Mouse (Mus musculus) cortical plate, adult 2 months (tissue): ENCODE measurements at regions not wholly inside any gene's neighbourhood (a gene's known extent, or its start where the extent isn't known, plus 50 kb on each side); places are given as distances from the start of the nearest gene placed in this dataset.

Experiments
- H3K27ac ChIP-seq: fragments of 200-500 bp; 2 replicates; pipeline ENCODE4 v1.5.1; 2012; ENCODE audit warnings: low read length, control low read depth, inconsistent platforms; ENCODE audit not compliant: insufficient read depth
- H3K4me1 ChIP-seq: fragments of 200-500 bp; 2 replicates; pipeline ENCODE4 v1.6.1; 2011; ENCODE audit warnings: low read length; ENCODE audit not compliant: control insufficient read depth, insufficient read depth
- H3K4me3 ChIP-seq: fragments of 200-500 bp; 2 replicates; pipeline ENCODE4 v1.5.1; 2011; ENCODE audit warnings: mild to moderate bottlenecking, low read length, control low read depth; ENCODE audit not compliant: insufficient read depth
- CTCF ChIP-seq: fragments of 200-500 bp; IDR thresholded peaks from 2 replicates; pipeline ENCODE4 v1.5.1; 2011; ENCODE audit warnings: mild to moderate bottlenecking, control low read depth, low read length; ENCODE audit not compliant: insufficient read depth; ENCODE audit errors: extremely low read depth
- POLR2A ChIP-seq: fragments of 200-500 bp; IDR thresholded peaks from 2 replicates; pipeline ENCODE4 v1.6.1; 2011; ENCODE audit warnings: mild to moderate bottlenecking, low read length, control low read depth; ENCODE audit not compliant: insufficient read depth; ENCODE audit errors: extremely low read depth

- peaks cover 3% of the 10 kb centered on the region; the same call in 1 of the 2 replicates for H3K4me1 ChIP-seq
- no peak overlapping the region for H3K27ac ChIP-seq
- TF ChIP-seq POLR2A (no peak), CTCF (no peak)
Observed at GRCm38 (mm10) chr16:5353881-5354280, 98.1 kb upstream of the Eef2kmt start.

DNA sequence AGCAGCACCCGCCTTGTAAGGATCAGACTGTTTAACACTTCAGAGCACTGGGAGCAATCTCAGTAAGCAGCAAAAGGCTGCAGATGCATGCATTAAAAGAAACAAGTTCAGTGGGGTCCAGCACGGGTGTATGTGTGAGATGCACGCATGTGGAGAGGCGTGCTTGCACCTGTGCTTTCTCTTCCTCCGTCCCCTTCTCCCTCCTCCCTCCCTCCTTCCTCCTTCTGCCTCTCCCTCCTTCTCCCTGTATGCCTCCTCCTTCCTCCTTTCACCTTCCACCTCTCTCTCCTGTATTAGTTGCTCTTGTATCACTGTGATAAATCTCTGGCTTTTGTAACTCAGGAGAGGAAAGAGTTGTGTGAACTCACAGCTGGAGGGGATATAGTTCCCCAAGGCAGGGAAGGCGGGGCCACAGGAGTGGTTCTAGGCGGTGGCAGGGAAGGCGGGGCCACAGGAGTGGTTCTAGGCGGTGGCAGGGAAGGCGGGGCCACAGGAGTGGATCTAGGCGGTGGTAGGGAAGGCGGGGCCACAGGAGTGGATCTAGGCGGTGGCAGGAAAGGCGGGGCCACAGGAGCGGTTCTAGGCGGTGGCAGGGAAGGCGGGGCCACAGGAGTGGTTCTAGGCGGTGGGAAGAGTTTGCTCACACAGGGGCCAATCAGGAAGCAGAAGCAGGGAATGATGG is 96.2 kb upstream of the Eef2kmt start:
- no peak overlapping the region for H3K4me3 ChIP-seq
- H3K4me1 ChIP-seq: peaks cover 3% of the 10 kb centered on the region; the same call in 1 of the 2 replicates
- no peak overlapping the region for H3K27ac ChIP-seq
- TF ChIP-seq CTCF (no peak), POLR2A (no peak)

More at GRCm38 (mm10) chr16:5353881-5354280, 98.1 kb upstream of the Eef2kmt start:
- no peak overlapping the region for H3K4me3 ChIP-seq

- Histone ChIP-seq H3K4me3 (no peak overlapping the region), H3K27ac (no peak overlapping the region), H3K4me1 (no peaks in the 10 kb centered on the region)
- TF ChIP-seq CTCF: no peak
Observed at GRCm38 (mm10) chr16:5347151-5347550, 91.4 kb upstream of the Eef2kmt start.

DNA sequence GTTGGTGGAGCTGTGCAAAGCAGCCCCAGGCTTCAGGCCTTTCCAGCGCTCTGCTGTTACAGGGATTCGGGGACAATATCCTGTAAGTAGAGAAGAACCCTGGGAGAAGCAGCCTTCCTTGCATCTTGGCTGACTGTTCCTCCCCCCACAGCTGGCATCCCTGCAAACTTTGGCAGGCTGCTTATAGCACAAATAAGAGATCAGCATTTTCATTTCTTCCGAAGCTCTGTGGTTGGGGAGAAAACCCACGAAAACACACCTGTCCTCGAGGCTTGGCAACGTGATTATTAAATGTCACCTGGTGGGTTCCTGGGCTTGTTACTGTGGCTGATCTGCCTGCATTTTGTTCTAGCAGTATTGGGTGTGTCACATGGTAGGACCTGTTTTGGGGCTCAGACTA is 86.5 kb upstream of the Eef2kmt start:
- Histone ChIP-seq H3K27ac (no peak overlapping the region), H3K4me1 (no peaks in the 10 kb centered on the region), H3K4me3 (no peak overlapping the region)
- TF ChIP-seq POLR2A (no peak), CTCF (no peak)

GRCm38 (mm10) chr16:5316271-5316670 is 60.5 kb upstream of the Eef2kmt start:
- Histone ChIP-seq H3K27ac (no peak overlapping the region), H3K4me1 (no peaks in the 10 kb centered on the region), H3K4me3 (no peak overlapping the region)
- TF ChIP-seq CTCF (no peak), POLR2A (no peak)

DNA sequence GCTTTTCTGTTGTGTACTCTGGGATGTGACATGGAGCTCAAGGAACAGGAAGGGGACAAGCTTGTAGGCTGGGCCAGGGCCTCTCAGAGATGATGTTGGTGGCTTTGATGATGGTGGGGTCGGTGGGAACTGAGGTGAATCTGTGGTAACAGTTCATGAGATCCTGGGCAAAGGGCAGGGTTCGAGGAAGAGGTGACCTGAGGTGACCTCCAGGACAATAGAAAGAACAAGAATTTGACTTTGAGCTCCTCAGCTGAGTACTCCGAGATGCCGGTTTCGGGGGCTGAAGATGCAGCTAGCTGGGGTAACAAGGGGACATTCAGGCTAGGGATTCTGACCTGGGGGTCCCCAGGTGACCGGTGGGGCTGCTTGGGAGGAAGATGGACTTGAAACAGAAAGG is 57.5 kb upstream of the Eef2kmt start:
- no peak overlapping the region for H3K4me3 ChIP-seq
- no peak overlapping the region for H3K27ac ChIP-seq
- H3K4me1 ChIP-seq: no peaks in the 10 kb centered on the region
- TF ChIP-seq CTCF (no peak), POLR2A (no peak)

DNA sequence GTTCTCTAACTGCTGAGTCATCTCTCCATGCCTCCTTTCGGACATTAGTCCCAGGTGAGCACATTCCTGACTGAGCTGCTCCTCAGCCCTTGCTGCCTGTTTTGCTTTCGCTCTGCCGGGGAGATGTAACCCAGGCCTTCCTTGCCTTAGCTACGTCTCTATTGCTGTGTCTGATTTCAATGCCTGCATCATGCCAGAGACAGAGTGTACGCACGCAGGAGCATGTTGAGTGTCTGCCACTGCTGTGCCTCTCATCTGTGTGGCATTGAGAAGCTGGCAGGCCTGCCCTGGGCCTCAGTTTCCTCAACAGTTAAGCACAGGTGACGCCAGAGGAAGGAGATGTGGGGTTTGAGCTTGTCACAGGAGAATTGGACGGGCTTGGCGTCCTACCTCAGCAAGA is 55.7 kb upstream of the Eef2kmt start:
- TF ChIP-seq POLR2A (no peak), CTCF (no peak)
- no peak overlapping the region for H3K4me3 ChIP-seq
- H3K27ac ChIP-seq: no peak overlapping the region
- no peaks in the 10 kb centered on the region for H3K4me1 ChIP-seq

- Histone ChIP-seq H3K4me3 (no peak overlapping the region), H3K27ac (no peak overlapping the region), H3K4me1 (no peaks in the 10 kb centered on the region)
- TF ChIP-seq POLR2A (no peak), CTCF (no peak)
Observed at GRCm38 (mm10) chr16:5310736-5311135, 55.0 kb upstream of the Eef2kmt start.

DNA sequence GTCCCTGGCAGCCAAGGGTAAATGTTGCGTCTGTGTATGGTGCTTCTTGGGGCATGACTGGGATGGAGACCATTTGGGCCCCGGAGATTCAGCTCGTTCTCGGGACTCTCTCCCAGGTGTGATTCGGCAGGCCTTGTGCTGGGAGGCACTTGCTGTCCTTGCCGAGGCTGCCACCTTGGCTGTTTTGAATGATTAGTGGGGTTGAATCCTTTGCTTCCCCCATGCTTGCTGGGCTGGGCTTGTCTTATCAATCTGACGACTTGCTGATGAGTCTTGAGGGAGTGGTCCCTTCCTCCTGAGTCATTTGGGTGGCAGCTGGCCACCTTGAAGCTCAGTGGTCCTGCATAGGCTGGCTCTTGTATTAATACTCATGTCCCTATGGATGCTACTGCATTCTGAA is 52.0 kb upstream of the Eef2kmt start:
- H3K4me3 ChIP-seq: peak overlapping the region; percentile 30; the same call in 1 of the 2 replicates
- no peaks in the 10 kb centered on the region for H3K4me1 ChIP-seq
- TF ChIP-seq POLR2A (no peak), CTCF (no peak)
- no peak overlapping the region for H3K27ac ChIP-seq

DNA sequence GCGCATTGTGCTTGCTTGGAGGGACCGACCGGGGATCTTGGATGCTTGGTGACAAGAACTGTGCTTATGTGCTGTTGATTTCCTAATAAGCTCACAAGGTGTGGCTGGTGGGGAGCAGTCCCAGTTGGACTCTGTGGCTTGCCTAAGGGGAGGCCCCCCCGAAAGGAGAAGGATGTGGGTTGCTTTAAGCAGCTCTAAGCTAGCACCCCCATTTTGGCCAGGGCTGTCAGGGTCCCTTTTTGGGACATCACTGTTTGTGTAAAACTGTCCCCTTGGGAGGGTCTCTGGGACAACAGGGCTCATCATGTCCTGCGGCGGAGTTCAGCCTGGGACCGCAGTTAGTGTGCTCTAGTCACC is 51.4 kb upstream of the Eef2kmt start:
- Histone ChIP-seq H3K4me3 (peak overlapping the region; percentile 30), H3K4me1 (no peaks in the 10 kb centered on the region), H3K27ac (no peak overlapping the region)
- TF ChIP-seq CTCF (no peak), POLR2A (no peak)

- H3K4me3 ChIP-seq: peak overlapping the region; percentile 30
- TF ChIP-seq POLR2A (no peak), CTCF (peak; percentile 72)
- no peak overlapping the region for H3K27ac ChIP-seq
Observed at GRCm38 (mm10) chr16:5306588-5307248, 50.9 kb upstream of the Eef2kmt start.

More at GRCm38 (mm10) chr16:5306588-5307248, 50.9 kb upstream of the Eef2kmt start:
- H3K4me1 ChIP-seq: no peaks in the 10 kb centered on the region
